Comparison of ENCODE assay signal across 8 mouse cellular contexts in the genomic region with DNA sequence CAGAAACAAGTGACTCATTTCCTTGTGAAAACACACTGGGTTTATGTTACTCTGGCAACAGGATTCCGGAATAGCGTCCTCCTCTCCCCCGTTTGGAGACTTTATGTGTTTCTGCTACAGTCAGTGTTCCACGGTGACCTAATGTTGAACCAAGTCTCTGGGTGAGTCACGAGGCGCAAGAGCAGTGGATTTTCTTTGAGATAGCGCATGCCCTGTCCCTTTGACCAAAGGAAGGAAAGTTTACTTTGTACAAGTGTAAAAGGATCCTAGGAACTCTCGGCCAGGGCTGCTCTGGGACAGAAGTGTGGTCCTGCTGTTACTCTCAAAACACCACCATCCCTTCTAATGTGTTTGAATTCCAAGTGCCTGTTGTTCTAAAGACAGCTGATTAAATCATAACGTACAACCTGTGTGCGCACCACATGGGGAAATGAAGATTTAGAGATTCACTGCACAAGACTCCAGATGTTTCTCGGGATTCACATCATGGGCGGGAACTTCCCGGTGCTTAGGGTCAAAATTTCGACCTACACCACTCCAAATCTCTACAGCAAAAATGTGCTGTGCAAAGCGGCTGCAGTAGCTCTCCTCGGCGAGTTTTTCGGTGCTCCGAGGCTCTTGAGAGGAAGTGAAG.
A peak's percentile ranks its signal among the peaks of the same experiment; 100 is the strongest.
DNase-seq lines count a peak whose midpoint lies in the region; ATAC-seq and TF ChIP-seq lines count a peak whose summit lies in the region.

No protein-coding gene starts in this region.

- no peak for TF ChIP-seq POLR2A in myocyte (IDR thresholded peaks at IDR 0.05; ENCODE audit: insufficient read length, low read depth)

- ATAC-seq in hematopoietic stem cell, adult 5-6 weeks (replicated peaks in 1 of 2; ENCODE audit: insufficient read depth in 1 of 2, low FRiP score in 2 of 2, low TSS enrichment in 1 of 2, low read depth in 1 of 2, poor library complexity in 2 of 2, severe bottlenecking in 2 of 2): peak; percentile 64 to 67

- H3K79me2 ChIP-seq in myocyte (ENCODE audit: control insufficient read depth, insufficient read depth): no peaks in the 10 kb centered on the region

- H3K27ac ChIP-seq in limb, embryonic 10.5 days: 0 out of 2 replicates have a peak overlapping the region, but pooled peaks have one; percentile 9

- WGBS in limb, embryonic 10.5 days: 61% methylated on average over 19 of the region's 19 CpGs

- H3K4me2 ChIP-seq in myocyte (ENCODE audit: low read depth): peak overlapping the region; percentile 87

- peaks cover 16% of the 10 kb centered on the region for H3K4me1 ChIP-seq in limb, embryonic 10.5 days

- no peaks in the 10 kb centered on the region for H3K27me3 ChIP-seq in limb, embryonic 10.5 days (ENCODE audit: low read depth, poor library complexity, severe bottlenecking)
- H3K27me3 ChIP-seq in myocyte (ENCODE audit: control insufficient read depth, insufficient read depth, insufficient read length): no peaks in the 10 kb centered on the region

- no peak overlapping the region for H3ac ChIP-seq in myocyte (ENCODE audit: control insufficient read depth, insufficient read length)

- peak; percentile 93 for DNase-seq in 416B (ENCODE audit: low read depth)
- peak; percentile 63 for DNase-seq in adrenal gland, adult 8-10 months
- DNase-seq in frontal cortex, postnatal 36 days (ENCODE audit: low spot score in 2 of 2): peak; percentile 6 to 27
- DNase-seq in limb, embryonic 10.5 days (ENCODE audit: low spot score): peak; percentile 38
- no peak for DNase-seq in thymus, postnatal 14 days
- no peak for DNase-seq in cerebellum, postnatal 25 days

- no peak overlapping the region for H3K4me3 ChIP-seq in limb, embryonic 10.5 days
- H3K4me3 ChIP-seq in myocyte: no peak overlapping the region

- no peaks in the 10 kb centered on the region for H3K36me3 ChIP-seq in limb, embryonic 10.5 days
- no peaks in the 10 kb centered on the region for H3K36me3 ChIP-seq in myocyte (ENCODE audit: control insufficient read depth, insufficient read depth)

- no peaks in the 10 kb centered on the region for H3K9me3 ChIP-seq in limb, embryonic 10.5 days (replicated peaks)

TF ChIP-seq in myocyte, 11 proteins besides CTCF, POLR2A, EP300 and RAD21:
- TF ChIP-seq MAX (IDR thresholded peaks at IDR 0.05; ENCODE audit: low read depth) (no peak), USF1 (IDR thresholded peaks at IDR 0.05; ENCODE audit: low read depth) (peak; percentile 76), TCF3 (IDR thresholded peaks at IDR 0.05; ENCODE audit: insufficient read length, low read depth) (no peak), MYOG (IDR thresholded peaks at IDR 0.05; ENCODE audit: control insufficient read depth in 1 of 3, insufficient read depth in 1 of 3, insufficient read length in 2 of 3, low read depth in 2 of 3) (no peak), SRF (IDR thresholded peaks at IDR 0.05; ENCODE audit: control insufficient read depth, insufficient read length, low read depth) (no peak), E2F4 (IDR thresholded peaks at IDR 0.05; ENCODE audit: insufficient read depth) (no peak)

Comparison
In these comparisons a context has a peak if more than half of its experiments do, and no peak if none do; other contexts are left out.
1. DNase-seq: peak in 416B (single experiment), adrenal gland, adult 8-10 months (single experiment), frontal cortex, postnatal 36 days (2 of 2) and limb, embryonic 10.5 days (single experiment); none in thymus, postnatal 14 days (single experiment) and cerebellum, postnatal 25 days (0 of 2).